Mouse (Mus musculus) ES-E14 (cell line): Measurements from ENCODE around the gene Ppox.

Experiments
- CHD2 ChIP-seq: IDR thresholded peaks from 2 replicates; pipeline ENCODE4 v1.6.1; 2014; ENCODE audit warnings: mild to moderate bottlenecking, low read depth, low read length, inconsistent platforms
- HCFC1 ChIP-seq: IDR thresholded peaks from 2 replicates; pipeline ENCODE4 v1.6.1; 2012; ENCODE audit warnings: low read length, inconsistent platforms, borderline replicate concordance; ENCODE audit not compliant: insufficient read depth
- MAFK ChIP-seq: IDR thresholded peaks from 2 replicates; pipeline ENCODE4 v1.6.1; 2014; ENCODE audit warnings: mild to moderate bottlenecking, low read depth, low read length, inconsistent platforms; ENCODE audit not compliant: insufficient read depth
- ZC3H11A ChIP-seq: IDR thresholded peaks from 2 replicates; pipeline ENCODE4 v1.6.1; 2012; ENCODE audit warnings: low read depth, mild to moderate bottlenecking, inconsistent platforms, low read length, borderline replicate concordance
- ZNF384 ChIP-seq: IDR thresholded peaks from 2 replicates; pipeline ENCODE4 v1.6.1; 2012; ENCODE audit warnings: low read depth, low read length, inconsistent platforms

DNA sequence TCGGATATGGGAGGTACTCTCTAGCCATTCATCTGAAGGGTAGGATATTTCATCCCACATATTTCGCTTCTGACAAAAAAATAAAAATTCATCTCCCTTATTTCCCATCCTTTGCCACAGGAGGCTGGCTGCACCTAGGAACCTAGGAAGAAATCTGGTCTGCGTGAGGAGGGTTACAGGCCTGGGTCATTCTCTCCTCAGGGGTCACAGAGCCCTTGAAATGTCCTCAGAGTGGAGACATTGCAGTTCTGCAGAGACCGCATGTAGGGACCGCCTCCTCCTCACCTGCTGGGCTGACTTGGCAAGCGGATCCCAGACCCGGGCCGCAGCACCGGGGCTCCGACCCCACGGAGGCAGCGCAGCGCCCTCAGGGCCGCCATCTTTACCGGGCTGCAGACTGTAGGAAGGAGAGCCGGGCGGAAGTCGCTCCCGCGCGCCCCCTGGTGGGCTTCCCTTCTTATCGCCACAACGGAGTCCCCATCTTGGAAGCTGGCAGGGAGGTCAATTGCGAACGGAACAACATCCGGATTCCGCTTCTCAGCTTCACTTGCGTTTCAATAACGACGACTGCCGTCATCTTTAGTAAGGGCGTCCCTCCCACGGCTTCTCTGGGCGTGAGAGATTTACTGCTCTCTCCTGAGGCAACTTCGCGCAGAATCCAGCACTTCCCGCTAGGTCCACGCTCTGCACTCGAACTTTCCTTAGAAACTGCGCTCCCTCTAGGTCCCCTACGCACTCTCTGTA is 34.1 kb downstream of the Ppox start:
- 0 out of 2 replicates have a peak, but pooled peaks have one; percentile 36 for TF ChIP-seq CHD2
- TF ChIP-seq MAFK: no peak
- TF ChIP-seq HCFC1: peak; percentile 91
- no peak for TF ChIP-seq ZNF384
- no peak; the same call in 1 of the 2 replicates for TF ChIP-seq ZC3H11A
